Mouse (Mus musculus) left cerebral cortex, adult 18-20 months (tissue): ENCODE measurements around the gene Ccr3. TPM values are rescaled to one million over a fixed set of nuclear protein-coding genes. Genes with fewer than 3 reads are reported as not detected.
"Not testable (repeated sequence)": the region's sequence is repeated elsewhere in the genome, so short reads cannot be mapped to it uniquely, and the experiment has no call there.

Experiments used
- DNase-seq, 2 experiments: peaks; one replicate each; pipeline ENCODE4 v3.0.0; 2021 to 2022; ENCODE audit warnings: low spot score in 2 of 2, mixed read lengths in 1 of 2
- long read RNA-seq, 2 experiments: library from polyadenylated mRNA; stranded (forward); transcript quantifications; one replicate each; pipeline ENCODE4 v2.0.0; 2021
- total RNA-seq, 2 experiments: library from RNA; stranded (reverse); gene quantifications; 2 replicates each; pipeline ENCODE4 v1.2.3; 2021

Ccr3 gene
- not detected for total RNA-seq
- long read RNA-seq, experiment 1 = 0 reads
- long read RNA-seq, experiment 2 = 0 reads

- no peak for DNase-seq
Observed at GRCm38 (mm10) chr9:124021672-124022071, at the start of gene Ccr3. TSS of gene Ccr3 (plus strand) at chr9:124021972.

GRCm38 (mm10) chr9:123975630-123976029 lies 46.1 kb upstream of the Ccr3 start:
- DNase-seq = no peak

- no peak for DNase-seq
Observed at GRCm38 (mm10) chr9:123976876-123977663, 44.7 kb upstream of the Ccr3 start.

GRCm38 (mm10) chr9:123978308-123978707 lies 43.5 kb upstream of the Ccr3 start, which contains the start of gene Ccr1l1:
TSS of gene Ccr1l1 (minus strand) at chr9:123978408.
- DNase-seq = no peak

GRCm38 (mm10) chr9:123980858-123981475 lies 40.8 kb upstream of the Ccr3 start:
- not testable (repeated sequence) for DNase-seq

- no peak for DNase-seq
Observed at GRCm38 (mm10) chr9:123981909-123982308, 39.9 kb upstream of the Ccr3 start.

- no peak for DNase-seq
Observed at GRCm38 (mm10) chr9:123982720-123983119, 39.1 kb upstream of the Ccr3 start.

- DNase-seq = no peak
Observed at GRCm38 (mm10) chr9:123984943-123985342, 36.8 kb upstream of the Ccr3 start.

- DNase-seq = peak in 1 of 2 experiments; percentile 2
Observed at GRCm38 (mm10) chr9:123986217-123986616, 35.6 kb upstream of the Ccr3 start.

GRCm38 (mm10) chr9:123989671-123990070 lies 32.1 kb upstream of the Ccr3 start:
- DNase-seq = no peak

- peak; percentile 17 to 33 for DNase-seq
Observed at GRCm38 (mm10) chr9:123991312-123991906, 30.4 kb upstream of the Ccr3 start.

GRCm38 (mm10) chr9:123997719-123998118 lies 24.1 kb upstream of the Ccr3 start:
- DNase-seq = no peak

GRCm38 (mm10) chr9:123999784-124000183 lies 22.0 kb upstream of the Ccr3 start:
- DNase-seq = no peak

GRCm38 (mm10) chr9:124012691-124013090 lies 9.1 kb upstream of the Ccr3 start:
- DNase-seq = no peak

GRCm38 (mm10) chr9:124013270-124013669 lies 8.5 kb upstream of the Ccr3 start:
- no peak for DNase-seq

GRCm38 (mm10) chr9:124014985-124015652 lies 6.7 kb upstream of the Ccr3 start:
- DNase-seq = no peak

- DNase-seq = no peak
Observed at GRCm38 (mm10) chr9:124016048-124016447, 5.7 kb upstream of the Ccr3 start.

- no peak for DNase-seq
Observed at GRCm38 (mm10) chr9:124019887-124020286, 1.9 kb upstream of the Ccr3 start.

- no peak for DNase-seq
Observed at GRCm38 (mm10) chr9:124033345-124033744, 11.6 kb downstream of the Ccr3 start.

GRCm38 (mm10) chr9:124037707-124038106 lies 15.9 kb downstream of the Ccr3 start:
- DNase-seq = peak; percentile 3 to 15

- DNase-seq = no peak
Observed at GRCm38 (mm10) chr9:124038158-124038582, 16.4 kb downstream of the Ccr3 start.
